Mouse (Mus musculus) heart, embryonic 16.5 days (tissue): Measurements from ENCODE around the gene Fam118b. TPM values are rescaled to one million over a fixed set of nuclear protein-coding genes. Genes with fewer than 3 reads are reported as not detected.

ENCODE experiments used
- ATAC-seq: fragments of 200-750 bp; cut with Nextera tagmentation; replicated peaks from 2 replicates; pipeline ENCODE4 v1.8.0; 2017; ENCODE audit warnings: moderate number of reproducible peaks; ENCODE audit not compliant: insufficient read depth, low FRiP score; ENCODE audit errors: extremely low read depth
- H3K27ac ChIP-seq: fragments of 300-500 bp; sonication (generic); 2 replicates; pipeline ENCODE4 v1.5.1; 2014; ENCODE audit warnings: mild to moderate bottlenecking, low read length, control low read depth, moderate library complexity
- H3K27me3 ChIP-seq: fragments of 300-500 bp; sonication (generic); 2 replicates; pipeline ENCODE4 v1.6.1; 2014; ENCODE audit warnings: low read length, mixed read lengths; ENCODE audit not compliant: control insufficient read depth, insufficient read depth
- H3K36me3 ChIP-seq: fragments of 300-500 bp; sonication (generic); 2 replicates; pipeline ENCODE4 v1.6.1; 2014; ENCODE audit not compliant: control insufficient read depth, insufficient read depth
- H3K4me1 ChIP-seq: fragments of 300-500 bp; sonication (generic); 2 replicates; pipeline ENCODE4 v1.6.1; 2014; ENCODE audit warnings: low read length, mixed read lengths; ENCODE audit not compliant: control insufficient read depth, insufficient read depth
- H3K4me2 ChIP-seq: fragments of 300-500 bp; sonication (generic); 2 replicates; pipeline ENCODE4 v1.6.1; 2014; ENCODE audit warnings: low read depth, mild to moderate bottlenecking, control low read depth, low read length
- H3K4me3 ChIP-seq: fragments of 300-500 bp; sonication (generic); 2 replicates; pipeline ENCODE4 v1.5.1; 2014; ENCODE audit warnings: mild to moderate bottlenecking, control low read depth, low read length
- H3K9ac ChIP-seq: fragments of 300-500 bp; sonication (generic); 2 replicates; pipeline ENCODE4 v1.6.1; 2014; ENCODE audit warnings: low read length, control low read depth
- H3K9me3 ChIP-seq: fragments of 300-500 bp; sonication (generic); replicated peaks from 2 replicates; pipeline ENCODE4 v1.6.1; 2016; ENCODE audit warnings: low read length; ENCODE audit not compliant: control insufficient read depth
- WGBS: fragments of 180-500 bp; shearing (Covaris S2); extraction: QIAGEN DNeasy Blood & Tissue Kit; methylation state at CpG from one replicate; pipeline ENCODE4 v1.1.7; 2014; 5-methylcytosine and 5-hydroxymethylcytosine counted together
- polyA plus RNA-seq: library from polyadenylated mRNA; unstranded; fragments of >200 nt; fragmentation: Nextera tagmentation; extraction: Ambion mirVana; gene quantifications from 2 replicates; pipeline ENCODE4 v1.2.1, GENCODE M21; 2015

The Fam118b gene
- polyA plus RNA-seq, 1 experiment from 2014 or later, result 25.0 TPM

GRCm38 (mm10) chr9:35293465-35293864, 25.9 kb upstream of the Fam118b start:
- Histone ChIP-seq H3K27ac (no peak overlapping the region), H3K9me3 (no peaks in the 10 kb centered on the region), H3K9ac (no peak overlapping the region), H3K36me3 (no peaks in the 10 kb centered on the region), H3K4me3 (no peak overlapping the region), H3K4me2 (no peak overlapping the region), H3K4me1 (0 out of 2 replicates have a peak, but pooled peaks cover 4% of the 10 kb centered on the region), H3K27me3 (no peaks in the 10 kb centered on the region)
- ATAC-seq, result no peak
- WGBS, result 63% methylated on average over 5 of the region's 5 CpGs

GRCm38 (mm10) chr9:35290916-35291315, 23.3 kb upstream of the Fam118b start:
- no peaks in the 10 kb centered on the region for H3K27me3 ChIP-seq
- H3K4me3 ChIP-seq, result no peak overlapping the region
- no peaks in the 10 kb centered on the region for H3K9me3 ChIP-seq
- peak; percentile 45; the same call in 1 of the 2 replicates for ATAC-seq
- WGBS, result 31% methylated on average over 4 of the region's 4 CpGs
- no peak overlapping the region for H3K27ac ChIP-seq
- no peaks in the 10 kb centered on the region for H3K36me3 ChIP-seq
- no peak overlapping the region for H3K4me2 ChIP-seq
- H3K4me1 ChIP-seq, result 0 out of 2 replicates have a peak, but pooled peaks cover 4% of the 10 kb centered on the region
- H3K9ac ChIP-seq, result no peak overlapping the region

DNA sequence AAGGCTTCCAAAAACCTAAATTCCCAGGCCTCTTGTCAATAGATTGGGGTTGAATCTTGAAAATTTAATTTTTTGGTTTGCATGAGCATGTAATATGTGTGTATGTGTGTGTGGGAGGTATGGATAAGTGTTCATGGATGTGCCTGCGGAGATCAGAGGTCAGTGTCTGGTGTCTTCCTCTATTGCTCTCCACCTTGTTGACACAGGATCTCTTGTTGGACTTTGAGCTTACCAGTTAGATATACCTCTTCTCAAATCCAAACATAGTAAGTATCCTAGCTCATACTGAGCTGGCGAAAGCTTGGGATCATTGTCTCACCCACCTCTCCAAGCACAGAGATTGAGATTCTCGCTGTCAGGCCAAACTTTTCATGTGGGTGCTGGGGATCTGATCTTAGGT, 22.8 kb upstream of the Fam118b start:
- no peak overlapping the region for H3K4me3 ChIP-seq
- H3K36me3 ChIP-seq, result no peaks in the 10 kb centered on the region
- H3K27me3 ChIP-seq, result no peaks in the 10 kb centered on the region
- 0 out of 2 replicates have a peak, but pooled peaks cover 4% of the 10 kb centered on the region for H3K4me1 ChIP-seq
- no peak overlapping the region for H3K4me2 ChIP-seq
- H3K9ac ChIP-seq, result no peak overlapping the region
- 88% methylated on average over 3 of the region's 3 CpGs for WGBS
- ATAC-seq, result no peak
- no peak overlapping the region for H3K27ac ChIP-seq
- no peaks in the 10 kb centered on the region for H3K9me3 ChIP-seq

GRCm38 (mm10) chr9:35289992-35290391, 22.4 kb upstream of the Fam118b start:
- no peak for ATAC-seq
- Histone ChIP-seq H3K36me3 (no peaks in the 10 kb centered on the region), H3K4me1 (0 out of 2 replicates have a peak, but pooled peaks cover 4% of the 10 kb centered on the region), H3K9ac (no peak overlapping the region), H3K9me3 (no peaks in the 10 kb centered on the region), H3K4me3 (no peak overlapping the region), H3K27ac (no peak overlapping the region), H3K27me3 (no peaks in the 10 kb centered on the region), H3K4me2 (no peak overlapping the region)
- 69% methylated on average over 7 of the region's 7 CpGs for WGBS

DNA sequence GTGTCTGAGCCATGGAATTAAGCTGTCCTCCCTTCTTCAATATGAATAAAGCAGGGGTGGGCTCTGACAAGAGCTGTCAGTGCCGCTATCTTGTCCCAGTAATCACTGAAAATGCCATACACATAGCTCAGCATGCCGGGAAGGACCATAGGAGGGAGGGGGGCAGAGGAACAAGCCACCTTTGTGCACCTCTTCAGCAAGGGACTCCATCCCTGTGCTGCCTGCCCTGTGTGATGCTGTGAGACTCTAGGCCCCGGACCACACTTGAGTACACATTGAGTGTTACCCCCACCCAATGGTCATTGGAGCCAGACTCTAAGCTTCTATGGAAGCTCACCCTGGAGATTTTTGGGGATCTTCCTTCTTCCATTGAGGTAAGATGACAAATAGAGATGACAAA, 18.7 kb upstream of the Fam118b start:
- Histone ChIP-seq H3K9ac (no peak overlapping the region), H3K9me3 (no peaks in the 10 kb centered on the region), H3K4me1 (0 out of 2 replicates have a peak, but pooled peaks cover 6% of the 10 kb centered on the region), H3K4me3 (no peak overlapping the region), H3K36me3 (no peaks in the 10 kb centered on the region), H3K4me2 (no peak overlapping the region), H3K27ac (no peak overlapping the region), H3K27me3 (no peaks in the 10 kb centered on the region)
- no peak for ATAC-seq
- 66% methylated on average over 3 of the region's 3 CpGs for WGBS

DNA sequence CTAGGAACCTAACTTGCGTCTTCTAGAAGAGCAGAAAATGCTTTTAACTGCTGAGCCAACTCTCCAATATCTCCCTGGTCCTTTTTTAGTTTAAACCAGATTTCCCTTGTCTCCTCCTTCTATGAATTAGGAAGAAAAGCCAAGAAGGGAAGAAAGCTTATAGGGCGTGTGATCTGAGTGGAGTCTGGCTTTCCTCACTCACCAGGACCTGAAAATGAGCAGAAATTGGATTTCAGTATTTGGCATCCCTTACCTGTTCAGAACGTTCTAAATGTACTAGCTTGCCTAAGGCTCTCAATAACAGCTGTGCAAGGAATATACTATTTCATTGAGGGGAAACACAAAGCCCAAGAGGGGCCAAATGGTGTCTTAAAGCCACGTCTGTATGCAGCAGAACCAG, 16.7 kb upstream of the Fam118b start:
- WGBS, result 79% methylated on average over 4 of the region's 4 CpGs

DNA sequence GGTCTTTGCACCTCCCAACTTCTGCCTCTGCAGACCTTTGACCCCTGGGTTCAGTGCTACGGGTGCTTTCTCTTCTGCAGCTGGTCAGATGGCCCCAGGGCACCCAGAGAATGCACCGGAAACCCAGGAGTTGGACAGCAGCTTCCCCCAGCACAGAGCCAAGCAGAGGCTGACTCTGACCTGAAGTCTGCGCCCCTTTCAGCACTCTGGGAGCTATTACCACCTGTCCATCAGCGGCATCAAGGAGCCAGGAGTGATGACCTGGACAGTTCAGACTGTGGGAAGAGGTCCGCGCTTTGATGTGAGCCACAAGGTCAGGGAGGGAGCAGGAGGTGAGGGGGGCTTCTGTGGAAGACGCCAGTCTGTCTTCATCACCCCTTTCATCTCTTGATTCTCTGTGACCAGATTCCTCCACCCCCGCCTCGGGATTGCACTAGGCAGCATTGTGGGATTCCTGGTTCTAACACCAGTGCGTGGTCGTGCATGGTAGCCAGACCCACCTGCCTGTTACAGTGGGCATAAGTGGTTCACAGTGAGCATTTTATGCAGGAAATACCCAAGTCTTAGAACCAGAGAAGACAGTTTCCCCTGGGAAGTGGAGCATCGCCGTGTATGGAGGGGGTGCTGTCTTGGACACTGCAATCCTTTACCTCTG, 15.9 kb upstream of the Fam118b start:
- no peak for ATAC-seq
- Histone ChIP-seq H3K27me3 (no peaks in the 10 kb centered on the region), H3K9me3 (no peaks in the 10 kb centered on the region), H3K36me3 (no peaks in the 10 kb centered on the region), H3K9ac (no peak overlapping the region), H3K27ac (no peak overlapping the region), H3K4me3 (no peak overlapping the region), H3K4me1 (0 out of 2 replicates have a peak, but pooled peaks cover 2% of the 10 kb centered on the region), H3K4me2 (no peak overlapping the region)
- WGBS, result 73% methylated on average over 13 of the region's 13 CpGs

More for the DNA sequence above, 16.7 kb upstream of the Fam118b start:
- Histone ChIP-seq H3K27me3 (no peaks in the 10 kb centered on the region), H3K4me2 (no peak overlapping the region), H3K27ac (no peak overlapping the region), H3K36me3 (no peaks in the 10 kb centered on the region), H3K9me3 (no peaks in the 10 kb centered on the region), H3K4me1 (0 out of 2 replicates have a peak, but pooled peaks cover 2% of the 10 kb centered on the region), H3K4me3 (no peak overlapping the region), H3K9ac (no peak overlapping the region)
- no peak for ATAC-seq

DNA sequence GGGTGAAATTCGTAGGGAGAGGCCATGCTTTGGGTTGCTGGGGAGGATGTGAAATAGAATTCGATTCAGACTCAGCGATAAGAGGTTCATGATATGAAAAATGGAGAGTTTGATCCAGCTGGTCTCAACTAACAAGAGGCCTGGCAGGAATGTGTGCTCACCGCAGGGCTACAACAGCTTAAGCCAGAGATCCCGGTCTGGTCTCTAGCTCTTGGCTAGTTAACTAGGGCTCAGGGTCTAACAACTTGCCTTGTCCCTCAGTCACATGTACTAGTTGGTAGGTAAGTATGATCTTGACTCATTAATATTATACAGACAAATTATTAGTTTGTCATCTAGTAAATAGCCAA, 15.2 kb upstream of the Fam118b start:
- no peaks in the 10 kb centered on the region for H3K9me3 ChIP-seq
- ATAC-seq, result no peak; the same call in 1 of the 2 replicates
- no peak overlapping the region for H3K4me3 ChIP-seq
- no peak overlapping the region for H3K4me2 ChIP-seq
- H3K27ac ChIP-seq, result no peak overlapping the region
- H3K36me3 ChIP-seq, result no peaks in the 10 kb centered on the region
- no peaks in the 10 kb centered on the region for H3K27me3 ChIP-seq
- H3K4me1 ChIP-seq, result 0 out of 2 replicates have a peak, but pooled peaks cover 2% of the 10 kb centered on the region
- WGBS, result 57% methylated on average over 5 of the region's 5 CpGs
- no peak overlapping the region for H3K9ac ChIP-seq

GRCm38 (mm10) chr9:35282006-35282850, 14.6 kb upstream of the Fam118b start:
- Histone ChIP-seq H3K9ac (no peak overlapping the region), H3K4me1 (0 out of 2 replicates have a peak, but pooled peaks cover 2% of the 10 kb centered on the region), H3K36me3 (peaks cover 5% of the 10 kb centered on the region), H3K4me3 (no peak overlapping the region), H3K27ac (no peak overlapping the region), H3K4me2 (no peak overlapping the region), H3K27me3 (no peaks in the 10 kb centered on the region), H3K9me3 (no peaks in the 10 kb centered on the region)
- no peak for ATAC-seq
- WGBS, result 17% methylated on average over 5 of the region's 5 CpGs
